Mouse (Mus musculus): Measurements from ENCODE around the gene 9030612E09Rik. TPM values are rescaled to one million over a fixed set of nuclear protein-coding genes. Genes with fewer than 3 reads are reported as not detected.
A peak's percentile ranks its signal among the peaks of the same experiment; 100 is the strongest.

9030612E09Rik gene
- polyA plus RNA-seq, 1 experiment from 2014 or later = 0.62 TPM

GRCm38 (mm10) chr10:43220479-43220878, 46.0 kb downstream of the 9030612E09Rik start:
- Histone ChIP-seq H3K27me3 (ENCODE audit: insufficient read depth, low read length) (no peaks in the 10 kb centered on the region), H3K36me3 (ENCODE audit: insufficient read depth, low read length) (no peaks in the 10 kb centered on the region), H3K4me3 (replicated peaks; ENCODE audit: low read depth, low read length) (peak overlapping the region; percentile 92), H3K4me2 (ENCODE audit: low read length) (peak overlapping the region; percentile 96), H3K27ac (peak overlapping the region; percentile 95), H3K4me1 (replicated peaks; ENCODE audit: insufficient read depth, low read length) (0 out of 2 replicates have a peak, but pooled peaks cover 2% of the 10 kb centered on the region), H3K9ac (ENCODE audit: low read depth, low read length) (peak overlapping the region; percentile 94), H3K9me3 (replicated peaks; ENCODE audit: low read length) (no peaks in the 10 kb centered on the region)
- 15% methylated on average over 7 of the region's 7 CpGs for WGBS
- no peak for ATAC-seq (replicated peaks; ENCODE audit: low FRiP score, low read depth)
- DNase-seq (ENCODE audit: low spot score) = peak; percentile 54
- no peak for TF ChIP-seq CTCF (IDR thresholded peaks at IDR 0.05; ENCODE audit: low read depth)

GRCm38 (mm10) chr10:43220910-43221625, 46.6 kb downstream of the 9030612E09Rik start, which contains the start of gene Pdss2:
Gene Pdss2, plus strand, starts transcription at chr10:43221486.
- Histone ChIP-seq H3K27me3 (ENCODE audit: insufficient read depth, low read length) (no peaks in the 10 kb centered on the region), H3K9ac (ENCODE audit: low read depth, low read length) (peak within 1 kb of the TSS; percentile 94), H3K4me1 (replicated peaks; ENCODE audit: insufficient read depth, low read length) (0 out of 2 replicates have a peak, but pooled peaks cover 2% of the 10 kb centered on the region), H3K9me3 (replicated peaks; ENCODE audit: low read length) (no peaks in the 10 kb centered on the region), H3K4me3 (replicated peaks; ENCODE audit: low read depth, low read length) (peak within 1 kb of the TSS; percentile 92), H3K4me2 (ENCODE audit: low read length) (peak within 1 kb of the TSS; percentile 96), H3K36me3 (ENCODE audit: insufficient read depth, low read length) (no peaks in the 10 kb centered on the region), H3K27ac (peak within 1 kb of the TSS; percentile 95)
- under 1% methylated on average over 50 of the region's 50 CpGs for WGBS
- peak; percentile 48 for TF ChIP-seq CTCF (IDR thresholded peaks at IDR 0.05; ENCODE audit: low read depth)
- DNase-seq (ENCODE audit: low spot score) (peak; percentile 99), ATAC-seq (replicated peaks; ENCODE audit: low FRiP score, low read depth) (peak; percentile 98)

- no peak for TF ChIP-seq CTCF (IDR thresholded peaks at IDR 0.05; ENCODE audit: low read depth)
- Histone ChIP-seq H3K27me3 (ENCODE audit: insufficient read depth, low read length) (no peaks in the 10 kb centered on the region), H3K4me3 (replicated peaks; ENCODE audit: low read depth, low read length) (peak overlapping the region; percentile 92), H3K9ac (ENCODE audit: low read depth, low read length) (peak overlapping the region; percentile 76), H3K9me3 (replicated peaks; ENCODE audit: low read length) (no peaks in the 10 kb centered on the region), H3K27ac (peak overlapping the region; percentile 95), H3K4me1 (replicated peaks; ENCODE audit: insufficient read depth, low read length) (0 out of 2 replicates have a peak, but pooled peaks cover 2% of the 10 kb centered on the region), H3K4me2 (ENCODE audit: low read length) (peak overlapping the region; percentile 96), H3K36me3 (ENCODE audit: insufficient read depth, low read length) (no peaks in the 10 kb centered on the region)
- 0% methylated on average over 25 of the region's 25 CpGs for WGBS
- ATAC-seq (replicated peaks; ENCODE audit: low FRiP score, low read depth) (peak; percentile 52), DNase-seq (ENCODE audit: low spot score) (no peak)
Observed at GRCm38 (mm10) chr10:43221659-43222058, 47.2 kb downstream of the 9030612E09Rik start.

GRCm38 (mm10) chr10:43223391-43223790, 48.9 kb downstream of the 9030612E09Rik start:
- Histone ChIP-seq H3K4me3 (replicated peaks; ENCODE audit: low read depth, low read length) (no peak overlapping the region), H3K9ac (ENCODE audit: low read depth, low read length) (no peak overlapping the region), H3K27ac (no peak overlapping the region), H3K9me3 (replicated peaks; ENCODE audit: low read length) (no peaks in the 10 kb centered on the region), H3K4me1 (replicated peaks; ENCODE audit: insufficient read depth, low read length) (0 out of 2 replicates have a peak, but pooled peaks cover 2% of the 10 kb centered on the region), H3K27me3 (ENCODE audit: insufficient read depth, low read length) (no peaks in the 10 kb centered on the region), H3K36me3 (ENCODE audit: insufficient read depth, low read length) (no peaks in the 10 kb centered on the region), H3K4me2 (ENCODE audit: low read length) (no peak overlapping the region)
- 89% methylated on average over 2 of the region's 2 CpGs for WGBS
- TF ChIP-seq CTCF (IDR thresholded peaks at IDR 0.05; ENCODE audit: low read depth) = no peak
- ATAC-seq (replicated peaks; ENCODE audit: low FRiP score, low read depth) (no peak), DNase-seq (ENCODE audit: low spot score) (no peak)

Other genes with a start within 250 kb of the 9030612E09Rik start
- gene Sobp, start 174 bp upstream of the 9030612E09Rik start, polyA plus RNA-seq (2015; fragmentation: Nextera tagmentation; extraction: Ambion mirVana) = 0.91 and 1.2 TPM in 2 replicates
- gene Pdss2, start 46.8 kb downstream of the 9030612E09Rik start, polyA plus RNA-seq (2015; fragmentation: Nextera tagmentation; extraction: Ambion mirVana) = 13.7 and 15.6 TPM in 2 replicates

Measured in kidney, postnatal 0 days (tissue).